Mouse (Mus musculus) A20 (cell line): ENCODE measurements around the gene Olfr477.
"Not testable (repeated sequence)": the region's sequence is repeated elsewhere in the genome, so short reads cannot be mapped to it uniquely, and the experiment has no call there.

Experiments used
- DNase-seq: peaks from one replicate; pipeline ENCODE4 v3.0.0-alpha.2; 2011; ENCODE audit warnings: low read depth, low spot score

Olfr477 gene

GRCm38 (mm10) chr7:107986393-107986792 is at the start of gene Olfr477:
Gene Olfr477 (plus strand): TSS chr7:107986693.
- no peak for DNase-seq

- not testable (repeated sequence) for DNase-seq
Measured at GRCm38 (mm10) chr7:107952539-107952938, 34.0 kb upstream of the Olfr477 start.

GRCm38 (mm10) chr7:107954343-107954742 is 32.1 kb upstream of the Olfr477 start, which contains the start of gene Olfr474:
Gene Olfr474 (plus strand): TSS chr7:107954643.
- DNase-seq = no peak

- DNase-seq = no peak
Measured at GRCm38 (mm10) chr7:107964503-107964902, 22.0 kb upstream of the Olfr477 start, which contains the start of gene Olfr476. Gene Olfr476 (plus strand): TSS chr7:107964803.

GRCm38 (mm10) chr7:108014256-108014655 is 27.8 kb downstream of the Olfr477 start:
- not testable (repeated sequence) for DNase-seq

- DNase-seq = no peak
Measured at GRCm38 (mm10) chr7:108033889-108034288, 47.4 kb downstream of the Olfr477 start, which contains the start of gene Olfr478. Gene Olfr478 (minus strand): TSS chr7:108033989.
